Mouse (Mus musculus) CH12.LX (cell line): Measurements from ENCODE around the gene Cox8a. TPM values are rescaled to one million over a fixed set of nuclear protein-coding genes. Genes with fewer than 3 reads are reported as not detected.

Source experiments
- DNase-seq: peaks from one replicate; pipeline ENCODE4 v3.0.0-alpha.2; 2013; ENCODE audit errors: extremely low read depth
- H3K27ac ChIP-seq: 2 replicates; pipeline ENCODE4 v1.5.1; 2012; ENCODE audit warnings: low read depth, mild to moderate bottlenecking, control low read depth, moderate library complexity; ENCODE audit not compliant: insufficient read depth
- H3K27me3 ChIP-seq: replicated peaks from 2 replicates; pipeline ENCODE3; 2012; ENCODE audit warnings: inconsistent platforms
- H3K36me3 ChIP-seq, 2 experiments: replicated peaks in 1 of 2; 2 replicates each; pipeline versions ENCODE3 to v1.6.1; 2012; ENCODE audit warnings: inconsistent platforms in 1 of 2, low read length in 1 of 2, mild to moderate bottlenecking in 1 of 2, mixed read lengths in 1 of 2, moderate library complexity in 1 of 2; ENCODE audit not compliant: control insufficient read depth in 1 of 2, insufficient read depth in 1 of 2
- H3K4me1 ChIP-seq, 2 experiments: 2 replicates each; pipeline ENCODE4 v1.6.1; 2012; ENCODE audit warnings: inconsistent platforms in 1 of 2, moderate library complexity in 1 of 2; ENCODE audit not compliant: insufficient read depth in 2 of 2, control insufficient read depth in 1 of 2
- H3K4me2 ChIP-seq: 2 replicates; pipeline ENCODE4 v1.6.1; 2012; ENCODE audit warnings: low read depth, mild to moderate bottlenecking, control low read depth; ENCODE audit not compliant: poor library complexity, insufficient read depth, severe bottlenecking
- H3K4me3 ChIP-seq, 3 experiments: fragments of 150-350 bp in 1 of 3; sonication (generic) in 1 of 3; replicated peaks in 1 of 3; 2 replicates each; pipeline versions ENCODE3 to v1.5.1; 2011 to 2012; ENCODE audit warnings: low read depth in 2 of 3, low read length in 2 of 3, mild to moderate bottlenecking in 2 of 3, moderate library complexity in 2 of 3, control low read depth in 1 of 3, improper control_type of control experiment in 1 of 3, inconsistent platforms in 1 of 3, mixed read lengths in 1 of 3; ENCODE audit not compliant: poor library complexity in 1 of 3
- H3K79me2 ChIP-seq: replicated peaks from 2 replicates; pipeline ENCODE4 v1.6.1; 2012; ENCODE audit warnings: mild to moderate bottlenecking, moderate library complexity; ENCODE audit not compliant: control insufficient read depth, poor library complexity, insufficient read depth, severe bottlenecking; ENCODE audit errors: extremely low read depth
- H3K9ac ChIP-seq: 2 replicates; pipeline ENCODE4 v1.6.1; 2012; ENCODE audit warnings: low read depth, mild to moderate bottlenecking, control low read depth, moderate library complexity; ENCODE audit not compliant: insufficient read depth
- H3K9me3 ChIP-seq: replicated peaks from 2 replicates; pipeline ENCODE3; 2012; ENCODE audit warnings: low read length, inconsistent platforms, mixed read lengths
- CHD2 ChIP-seq: IDR thresholded peaks from 2 replicates; pipeline ENCODE4 v1.6.1; 2011; ENCODE audit warnings: low read length, improper control_type of control experiment
- CTCF ChIP-seq, 2 experiments: IDR thresholded peaks in 1 of 2; conservative IDR thresholded peaks in 1 of 2; 2 replicates each; pipeline ENCODE4 v1.5.1; 2011 to 2012; ENCODE audit warnings: low read depth in 2 of 2, low read length in 2 of 2, improper control_type of control experiment in 1 of 2, inconsistent platforms in 1 of 2, mild to moderate bottlenecking in 1 of 2, moderate library complexity in 1 of 2
- ELF1 ChIP-seq: IDR thresholded peaks from 2 replicates; pipeline ENCODE4 v1.6.1; 2014; ENCODE audit warnings: low read depth, mild to moderate bottlenecking, inconsistent platforms, low read length, improper control_type of control experiment
- EP300 ChIP-seq: IDR thresholded peaks from 2 replicates; pipeline ENCODE4 v1.6.1; 2011; ENCODE audit warnings: low read length, improper control_type of control experiment
- ETS1 ChIP-seq: conservative IDR thresholded peaks from 2 replicates; pipeline ENCODE4 v1.6.1; 2012; ENCODE audit warnings: low read depth, mild to moderate bottlenecking, inconsistent platforms, low read length, improper control_type of control experiment, moderate library complexity
- HCFC1 ChIP-seq: IDR thresholded peaks from 2 replicates; pipeline ENCODE4 v1.6.1; 2012; ENCODE audit warnings: low read depth, mild to moderate bottlenecking, inconsistent platforms, low read length, improper control_type of control experiment
- JUND ChIP-seq: conservative IDR thresholded peaks from 2 replicates; pipeline ENCODE4 v1.6.1; 2011; ENCODE audit warnings: low read depth, low read length, improper control_type of control experiment
- MAFK ChIP-seq: IDR thresholded peaks from 2 replicates; pipeline ENCODE4 v1.6.1; 2011; ENCODE audit warnings: low read length, improper control_type of control experiment; ENCODE audit not compliant: insufficient replicate concordance
- MAX ChIP-seq: IDR thresholded peaks from 2 replicates; pipeline ENCODE4 v1.6.1; 2011; ENCODE audit warnings: low read length, improper control_type of control experiment
- MAZ ChIP-seq: IDR thresholded peaks from 2 replicates; pipeline ENCODE4 v1.6.1; 2012; ENCODE audit warnings: low read depth, mild to moderate bottlenecking, inconsistent platforms, low read length, improper control_type of control experiment, moderate library complexity
- MEF2A ChIP-seq: IDR thresholded peaks from 2 replicates; pipeline ENCODE4 v1.6.1; 2014; ENCODE audit warnings: low read depth, mild to moderate bottlenecking, inconsistent platforms, low read length, improper control_type of control experiment, borderline replicate concordance
- MXI1 ChIP-seq: IDR thresholded peaks from 2 replicates; pipeline ENCODE4 v1.6.1; 2011; ENCODE audit warnings: mild to moderate bottlenecking, low read depth, low read length, improper control_type of control experiment
- NELFE ChIP-seq: IDR thresholded peaks from 2 replicates; pipeline ENCODE4 v1.6.1; 2011; ENCODE audit warnings: low read depth, low read length, improper control_type of control experiment
- NRF1 ChIP-seq: IDR thresholded peaks from 2 replicates; pipeline ENCODE4 v1.6.1; 2014; ENCODE audit warnings: low read depth, mild to moderate bottlenecking, inconsistent platforms, low read length, improper control_type of control experiment, moderate library complexity
- POLR2A ChIP-seq: IDR thresholded peaks from 2 replicates; pipeline ENCODE4 v1.6.1; 2011; ENCODE audit warnings: low read depth, mild to moderate bottlenecking, improper control_type of control experiment, low read length
- POLR2AphosphoS2 ChIP-seq: IDR thresholded peaks from 2 replicates; pipeline ENCODE4 v1.6.1; 2011; ENCODE audit warnings: low read depth, low read length, improper control_type of control experiment
- RAD21 ChIP-seq: IDR thresholded peaks from 2 replicates; pipeline ENCODE4 v1.6.1; 2011; ENCODE audit warnings: low read depth, mild to moderate bottlenecking, low read length, improper control_type of control experiment, moderate library complexity
- SIN3A ChIP-seq: IDR thresholded peaks from 2 replicates; pipeline ENCODE4 v1.6.1; 2012; ENCODE audit warnings: low read length, improper control_type of control experiment, inconsistent platforms
- SMC3 ChIP-seq: IDR thresholded peaks from 2 replicates; pipeline ENCODE4 v1.6.1; 2011; ENCODE audit warnings: low read depth, low read length, improper control_type of control experiment
- TBP ChIP-seq: conservative IDR thresholded peaks from 2 replicates; pipeline ENCODE4 v1.6.1; 2011; ENCODE audit warnings: low read depth, low read length, improper control_type of control experiment
- USF2 ChIP-seq: conservative IDR thresholded peaks from 2 replicates; pipeline ENCODE4 v1.6.1; 2011; ENCODE audit warnings: low read depth, low read length, improper control_type of control experiment
- ZMIZ1 ChIP-seq: IDR thresholded peaks from 2 replicates; pipeline ENCODE4 v1.6.1; 2012; ENCODE audit warnings: low read depth, mild to moderate bottlenecking, inconsistent platforms, low read length, improper control_type of control experiment
- ZNF384 ChIP-seq: IDR thresholded peaks from 2 replicates; pipeline ENCODE4 v1.6.1; 2012; ENCODE audit warnings: low read depth, low read length, improper control_type of control experiment, inconsistent platforms
- dilution Hi-C: fragments of 300-500 bp; cut with MboI; formaldehyde crosslinking; loops from 2 replicates; pipeline ENCODE4 v1.14.3; 2020; ENCODE audit warnings: low sequenced_read_pairs; ENCODE audit not compliant: extremely low pct_unique_long_range_greater_than_20kb, extremely low pct_ligation_motif_present
- in situ Hi-C: fragments of 300-500 bp; cut with MboI; formaldehyde crosslinking; loops from 3 replicates; pipeline ENCODE4 v1.14.3; 2019; ENCODE audit warnings: low sequenced_read_pairs, low pct_ligation_motif_present, low pct_unique_long_range_greater_than_20kb, mixed read lengths
- polyA plus RNA-seq: library from polyadenylated mRNA; unstranded; fragments of >175 nt; gene quantifications from 2 replicates; pipeline ENCODE4 v1.2.1, GENCODE M21; 2012; ENCODE audit warnings: low read depth; ENCODE audit not compliant: insufficient read length
- total RNA-seq, 2 experiments: library from RNA; depleted of rRNA; stranded (reverse); fragments of 300-350 nt in 1 of 2; fragments of >200 nt in 1 of 2; gene quantifications; 2 replicates each; pipeline ENCODE4 v1.2.3; 2012 to 2014

Gene Cox8a
- total and polyA plus RNA-seq, 3 experiments: 326 to 896 (median 822) TPM

DNA sequence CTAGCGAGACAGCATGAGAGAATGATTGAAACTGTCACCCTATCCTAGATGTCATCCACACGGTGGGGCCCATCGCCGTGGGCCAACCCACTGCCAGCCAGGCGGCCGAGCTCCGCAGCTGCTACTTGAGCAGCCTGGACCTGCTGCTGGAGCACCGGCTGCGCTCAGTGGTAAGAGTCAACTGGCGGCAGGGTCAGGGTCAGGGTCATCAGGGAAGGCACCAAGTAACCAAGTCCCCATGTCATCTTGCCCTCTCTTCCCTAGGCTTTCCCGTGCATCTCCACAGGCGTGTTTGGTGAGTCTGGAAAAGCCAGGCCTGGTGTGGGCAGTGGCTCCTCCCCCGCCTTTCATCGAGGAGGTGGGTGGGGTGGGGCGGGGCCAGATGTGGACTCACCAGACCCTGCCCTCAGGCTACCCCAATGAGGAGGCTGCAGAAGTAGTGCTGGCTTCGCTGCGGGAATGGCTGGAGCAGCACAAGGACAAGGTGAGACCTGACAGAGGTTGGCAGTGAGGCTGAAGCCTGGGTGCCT, 20.6 kb downstream of the Cox8a start:
- Histone ChIP-seq H3K9ac (no peak overlapping the region), H3K4me2 (no peak overlapping the region), H3K27me3 (no peaks in the 10 kb centered on the region), H3K4me3 (no peak overlapping the region), H3K9me3 (no peaks in the 10 kb centered on the region), H3K27ac (no peak overlapping the region), H3K36me3 (peaks cover 54 to 65% of the 10 kb centered on the region in 2 experiments), H3K79me2 (no peaks in the 10 kb centered on the region), H3K4me1 (peaks cover 0 to 7% of the 10 kb centered on the region in 2 experiments; a peak in 2 of 4 replicates)
- in situ Hi-C loops: no loop called here
- TF ChIP-seq CTCF (conservative IDR thresholded peaks at IDR 0.05 in 1 of 2, IDR thresholded peaks at IDR 0.05 in 1 of 2; ENCODE audit: low read depth in 2 of 2, low read length in 2 of 2) (no peak), MAZ (no peak), TBP (no peak), SMC3 (no peak), MAFK (no peak), SIN3A (no peak), ZMIZ1 (no peak), MEF2A (no peak), MAX (no peak), ZNF384 (no peak), NRF1 (no peak), ETS1 (no peak), CHD2 (no peak), ELF1 (no peak), USF2 (no peak), JUND (no peak), NELFE (no peak), HCFC1 (no peak), RAD21 (no peak)
- DNase-seq: no peak
- dilution Hi-C loops: no loop called here

DNA sequence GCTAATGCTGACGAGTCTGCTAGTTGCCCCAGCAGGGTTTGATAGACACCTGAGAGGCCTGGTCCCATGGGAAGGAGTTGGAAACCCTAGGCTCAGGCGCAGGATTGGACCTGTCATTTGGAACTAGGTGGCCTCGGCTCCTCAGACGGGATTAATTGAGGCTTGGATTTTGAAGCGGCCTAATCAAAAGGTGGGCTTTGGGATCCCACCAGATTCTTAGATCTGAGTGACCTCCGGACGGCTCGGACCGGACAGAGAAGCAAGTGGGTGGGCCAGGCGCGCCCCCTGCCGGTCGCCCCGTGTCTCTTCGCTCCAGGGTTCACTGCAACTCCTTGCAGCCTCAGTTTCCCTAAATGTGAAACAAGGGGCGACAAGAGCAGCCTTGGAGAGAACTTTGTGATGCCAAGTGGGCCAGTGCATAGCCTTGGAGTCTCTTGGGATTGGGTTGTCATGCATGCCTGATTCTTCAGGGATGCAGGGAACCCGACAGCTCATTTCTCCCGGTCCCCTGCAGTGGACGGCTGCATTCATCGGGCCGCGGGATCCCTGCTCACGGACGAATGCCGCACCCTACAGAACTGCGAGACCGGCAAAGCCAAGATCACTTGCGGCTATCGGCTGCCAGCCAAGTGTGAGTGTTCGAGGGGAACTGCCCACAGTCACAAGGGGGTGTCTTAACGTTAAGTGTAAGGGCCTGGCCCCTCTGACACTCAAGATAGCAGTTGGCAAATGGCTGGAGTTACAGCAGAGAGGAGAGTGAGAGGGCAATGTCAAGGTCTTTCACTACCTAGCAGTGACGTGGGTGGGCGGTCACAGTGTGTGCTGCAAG, 21.3 kb downstream of the Cox8a start:
- H3K27ac ChIP-seq: no peak overlapping the region
- in situ Hi-C loops: no loop called here
- DNase-seq: no peak
- dilution Hi-C loops: no loop called here
- TF ChIP-seq RAD21 (peak; percentile 51), SMC3 (peak; percentile 63), EP300 (no peak), POLR2AphosphoS2 (0 out of 2 replicates have a peak, but pooled peaks have one; percentile 3), MXI1 (no peak), MAZ (no peak), POLR2A (no peak; the same call in 1 of the 2 replicates), CTCF (conservative IDR thresholded peaks at IDR 0.05 in 1 of 2, IDR thresholded peaks at IDR 0.05 in 1 of 2; ENCODE audit: low read depth in 2 of 2, low read length in 2 of 2) (peak; percentile 46 to 77; a peak in 3 of 4 replicates), JUND (no peak)
- no peaks in the 10 kb centered on the region for H3K4me1 ChIP-seq
- no peaks in the 10 kb centered on the region for H3K9me3 ChIP-seq
- H3K4me2 ChIP-seq: no peak overlapping the region
- H3K27me3 ChIP-seq: no peaks in the 10 kb centered on the region
- peaks cover 47 to 58% of the 10 kb centered on the region in 2 experiments for H3K36me3 ChIP-seq
- no peak overlapping the region for H3K9ac ChIP-seq
- no peak overlapping the region for H3K4me3 ChIP-seq
- H3K79me2 ChIP-seq: no peaks in the 10 kb centered on the region
